Mouse (Mus musculus) CH12.LX (cell line): Measurements from ENCODE around the gene Eif4g3. TPM values are rescaled to one million over a fixed set of nuclear protein-coding genes. Genes with fewer than 3 reads are reported as not detected.

ENCODE experiments used
- DNase-seq: peaks from one replicate; pipeline ENCODE4 v3.0.0-alpha.2; 2013; ENCODE audit errors: extremely low read depth
- H3K27ac ChIP-seq: 2 replicates; pipeline ENCODE4 v1.5.1; 2012; ENCODE audit warnings: low read depth, mild to moderate bottlenecking, control low read depth, moderate library complexity; ENCODE audit not compliant: insufficient read depth
- H3K27me3 ChIP-seq: replicated peaks from 2 replicates; pipeline ENCODE3; 2012; ENCODE audit warnings: inconsistent platforms
- H3K36me3 ChIP-seq, 2 experiments: replicated peaks in 1 of 2; 2 replicates each; pipeline versions ENCODE3 to v1.6.1; 2012; ENCODE audit warnings: inconsistent platforms in 1 of 2, low read length in 1 of 2, mild to moderate bottlenecking in 1 of 2, mixed read lengths in 1 of 2, moderate library complexity in 1 of 2; ENCODE audit not compliant: control insufficient read depth in 1 of 2, insufficient read depth in 1 of 2
- H3K4me1 ChIP-seq, 2 experiments: 2 replicates each; pipeline ENCODE4 v1.6.1; 2012; ENCODE audit warnings: inconsistent platforms in 1 of 2, moderate library complexity in 1 of 2; ENCODE audit not compliant: insufficient read depth in 2 of 2, control insufficient read depth in 1 of 2
- H3K4me2 ChIP-seq: 2 replicates; pipeline ENCODE4 v1.6.1; 2012; ENCODE audit warnings: low read depth, mild to moderate bottlenecking, control low read depth; ENCODE audit not compliant: poor library complexity, insufficient read depth, severe bottlenecking
- H3K4me3 ChIP-seq, 3 experiments: fragments of 150-350 bp in 1 of 3; sonication (generic) in 1 of 3; replicated peaks in 1 of 3; 2 replicates each; pipeline versions ENCODE3 to v1.5.1; 2011 to 2012; ENCODE audit warnings: low read depth in 2 of 3, low read length in 2 of 3, mild to moderate bottlenecking in 2 of 3, moderate library complexity in 2 of 3, control low read depth in 1 of 3, improper control_type of control experiment in 1 of 3, inconsistent platforms in 1 of 3, mixed read lengths in 1 of 3; ENCODE audit not compliant: poor library complexity in 1 of 3
- H3K79me2 ChIP-seq: replicated peaks from 2 replicates; pipeline ENCODE4 v1.6.1; 2012; ENCODE audit warnings: mild to moderate bottlenecking, moderate library complexity; ENCODE audit not compliant: control insufficient read depth, poor library complexity, insufficient read depth, severe bottlenecking; ENCODE audit errors: extremely low read depth
- H3K9ac ChIP-seq: 2 replicates; pipeline ENCODE4 v1.6.1; 2012; ENCODE audit warnings: low read depth, mild to moderate bottlenecking, control low read depth, moderate library complexity; ENCODE audit not compliant: insufficient read depth
- H3K9me3 ChIP-seq: replicated peaks from 2 replicates; pipeline ENCODE3; 2012; ENCODE audit warnings: low read length, inconsistent platforms, mixed read lengths
- CHD1 ChIP-seq: IDR thresholded peaks from 2 replicates; pipeline ENCODE4 v1.6.1; 2012; ENCODE audit warnings: low read depth, low read length, improper control_type of control experiment, inconsistent platforms
- ELF1 ChIP-seq: IDR thresholded peaks from 2 replicates; pipeline ENCODE4 v1.6.1; 2014; ENCODE audit warnings: low read depth, mild to moderate bottlenecking, inconsistent platforms, low read length, improper control_type of control experiment
- EP300 ChIP-seq: IDR thresholded peaks from 2 replicates; pipeline ENCODE4 v1.6.1; 2011; ENCODE audit warnings: low read length, improper control_type of control experiment
- ETS1 ChIP-seq: conservative IDR thresholded peaks from 2 replicates; pipeline ENCODE4 v1.6.1; 2012; ENCODE audit warnings: low read depth, mild to moderate bottlenecking, inconsistent platforms, low read length, improper control_type of control experiment, moderate library complexity
- GABPA ChIP-seq: IDR thresholded peaks from 2 replicates; pipeline ENCODE4 v1.6.1; 2012; ENCODE audit warnings: low read depth, low read length, improper control_type of control experiment, inconsistent platforms; ENCODE audit not compliant: insufficient replicate concordance
- HCFC1 ChIP-seq: IDR thresholded peaks from 2 replicates; pipeline ENCODE4 v1.6.1; 2012; ENCODE audit warnings: low read depth, mild to moderate bottlenecking, inconsistent platforms, low read length, improper control_type of control experiment
- JUND ChIP-seq: conservative IDR thresholded peaks from 2 replicates; pipeline ENCODE4 v1.6.1; 2011; ENCODE audit warnings: low read depth, low read length, improper control_type of control experiment
- MAX ChIP-seq: IDR thresholded peaks from 2 replicates; pipeline ENCODE4 v1.6.1; 2011; ENCODE audit warnings: low read length, improper control_type of control experiment
- MYC ChIP-seq: IDR thresholded peaks from 2 replicates; pipeline ENCODE4 v1.6.1; 2011; ENCODE audit warnings: low read depth, mild to moderate bottlenecking, improper control_type of control experiment, low read length
- NELFE ChIP-seq: IDR thresholded peaks from 2 replicates; pipeline ENCODE4 v1.6.1; 2011; ENCODE audit warnings: low read depth, low read length, improper control_type of control experiment
- NRF1 ChIP-seq: IDR thresholded peaks from 2 replicates; pipeline ENCODE4 v1.6.1; 2014; ENCODE audit warnings: low read depth, mild to moderate bottlenecking, inconsistent platforms, low read length, improper control_type of control experiment, moderate library complexity
- PAX5 ChIP-seq: IDR thresholded peaks from 2 replicates; pipeline ENCODE4 v1.6.1; 2012; ENCODE audit warnings: low read length, inconsistent platforms, mixed read lengths
- POLR2A ChIP-seq: IDR thresholded peaks from 2 replicates; pipeline ENCODE4 v1.6.1; 2011; ENCODE audit warnings: low read depth, mild to moderate bottlenecking, improper control_type of control experiment, low read length
- POLR2AphosphoS2 ChIP-seq: IDR thresholded peaks from 2 replicates; pipeline ENCODE4 v1.6.1; 2011; ENCODE audit warnings: low read depth, low read length, improper control_type of control experiment
- RAD21 ChIP-seq: IDR thresholded peaks from 2 replicates; pipeline ENCODE4 v1.6.1; 2011; ENCODE audit warnings: low read depth, mild to moderate bottlenecking, low read length, improper control_type of control experiment, moderate library complexity
- SIN3A ChIP-seq: IDR thresholded peaks from 2 replicates; pipeline ENCODE4 v1.6.1; 2012; ENCODE audit warnings: low read length, improper control_type of control experiment, inconsistent platforms
- TBP ChIP-seq: conservative IDR thresholded peaks from 2 replicates; pipeline ENCODE4 v1.6.1; 2011; ENCODE audit warnings: low read depth, low read length, improper control_type of control experiment
- TCF12 ChIP-seq: IDR thresholded peaks from 2 replicates; pipeline ENCODE4 v1.6.1; 2014; ENCODE audit warnings: low read depth, mild to moderate bottlenecking, inconsistent platforms, low read length, improper control_type of control experiment
- USF1 ChIP-seq: IDR thresholded peaks from 2 replicates; pipeline ENCODE4 v1.6.1; 2014; ENCODE audit warnings: low read depth, mild to moderate bottlenecking, inconsistent platforms, low read length, improper control_type of control experiment
- ZC3H11A ChIP-seq: IDR thresholded peaks from 2 replicates; pipeline ENCODE4 v1.6.1; 2012; ENCODE audit warnings: low read depth, mild to moderate bottlenecking, inconsistent platforms, low read length, improper control_type of control experiment
- ZKSCAN1 ChIP-seq: IDR thresholded peaks from 2 replicates; pipeline ENCODE4 v1.6.1; 2012; ENCODE audit warnings: low read depth, inconsistent platforms, low read length, improper control_type of control experiment, borderline replicate concordance
- ZMIZ1 ChIP-seq: IDR thresholded peaks from 2 replicates; pipeline ENCODE4 v1.6.1; 2012; ENCODE audit warnings: low read depth, mild to moderate bottlenecking, inconsistent platforms, low read length, improper control_type of control experiment
- ZNF384 ChIP-seq: IDR thresholded peaks from 2 replicates; pipeline ENCODE4 v1.6.1; 2012; ENCODE audit warnings: low read depth, low read length, improper control_type of control experiment, inconsistent platforms
- dilution Hi-C: fragments of 300-500 bp; cut with MboI; formaldehyde crosslinking; loops from 2 replicates; pipeline ENCODE4 v1.14.3; 2020; ENCODE audit warnings: low sequenced_read_pairs; ENCODE audit not compliant: extremely low pct_unique_long_range_greater_than_20kb, extremely low pct_ligation_motif_present
- in situ Hi-C: fragments of 300-500 bp; cut with MboI; formaldehyde crosslinking; loops from 3 replicates; pipeline ENCODE4 v1.14.3; 2019; ENCODE audit warnings: low sequenced_read_pairs, low pct_ligation_motif_present, low pct_unique_long_range_greater_than_20kb, mixed read lengths
- polyA plus RNA-seq: library from polyadenylated mRNA; unstranded; fragments of >175 nt; gene quantifications from 2 replicates; pipeline ENCODE4 v1.2.1, GENCODE M21; 2012; ENCODE audit warnings: low read depth; ENCODE audit not compliant: insufficient read length
- total RNA-seq, 2 experiments: library from RNA; depleted of rRNA; stranded (reverse); fragments of 300-350 nt in 1 of 2; fragments of >200 nt in 1 of 2; gene quantifications; 2 replicates each; pipeline ENCODE4 v1.2.3; 2012 to 2014

Eif4g3 gene
- total and polyA plus RNA-seq, 3 experiments: 10.8 to 47.2 (median 24.0) TPM

GRCm38 (mm10) chr4:138160918-138161317 is 168.1 kb downstream of the Eif4g3 start:
- no peaks in the 10 kb centered on the region for H3K27me3 ChIP-seq
- H3K4me2 ChIP-seq: no peak overlapping the region
- TF ChIP-seq MAX (no peak), EP300 (no peak), SIN3A (no peak), JUND (no peak), NELFE (no peak), MYC (no peak), USF1 (no peak), PAX5 (no peak), NRF1 (no peak), POLR2AphosphoS2 (no peak), ZMIZ1 (no peak), ZKSCAN1 (no peak), HCFC1 (no peak)
- H3K9me3 ChIP-seq: no peaks in the 10 kb centered on the region
- H3K4me3 ChIP-seq: no peak overlapping the region
- H3K36me3 ChIP-seq: peaks cover 46 to 71% of the 10 kb centered on the region in 2 experiments
- no peak overlapping the region for H3K27ac ChIP-seq
- DNase-seq: no peak
- H3K9ac ChIP-seq: no peak overlapping the region
- dilution Hi-C loops (no loop called here), in situ Hi-C loops (loop anchor here (5.0 kb wide), 1 partner anchor 36 kb away; no protein-coding TSS in a partner anchor)
- no peaks in the 10 kb centered on the region for H3K79me2 ChIP-seq
- H3K4me1 ChIP-seq: peaks cover 6 to 32% of the 10 kb centered on the region in 2 experiments

GRCm38 (mm10) chr4:138161550-138161949 is 168.7 kb downstream of the Eif4g3 start:
- H3K79me2 ChIP-seq: no peaks in the 10 kb centered on the region
- TF ChIP-seq SIN3A (no peak), ELF1 (no peak), ETS1 (no peak), HCFC1 (no peak), RAD21 (no peak), GABPA (no peak), POLR2A (no peak), POLR2AphosphoS2 (no peak), CHD1 (no peak), TBP (no peak), NRF1 (no peak), ZC3H11A (no peak), TCF12 (no peak), ZNF384 (no peak)
- DNase-seq: no peak
- H3K4me1 ChIP-seq: peaks cover 6 to 35% of the 10 kb centered on the region in 2 experiments
- no peak overlapping the region for H3K4me3 ChIP-seq
- dilution Hi-C loops: no loop called here
- H3K4me2 ChIP-seq: no peak overlapping the region
- peaks cover 44 to 74% of the 10 kb centered on the region in 2 experiments for H3K36me3 ChIP-seq
- H3K9me3 ChIP-seq: no peaks in the 10 kb centered on the region
- in situ Hi-C loops: loop anchor here (5.0 kb wide), 1 partner anchor 36 kb away; no protein-coding TSS in a partner anchor
- H3K27ac ChIP-seq: no peak overlapping the region
- H3K9ac ChIP-seq: no peak overlapping the region
- H3K27me3 ChIP-seq: no peaks in the 10 kb centered on the region
